Mouse (Mus musculus) CH12.LX (cell line): ENCODE results near the gene Igf1r. TPM values are rescaled to one million over a fixed set of nuclear protein-coding genes. Genes with fewer than 3 reads are reported as not detected.

Source experiments
- DNase-seq: peaks from one replicate; pipeline ENCODE4 v3.0.0-alpha.2; 2013; ENCODE audit errors: extremely low read depth
- H3K27ac ChIP-seq: 2 replicates; pipeline ENCODE4 v1.5.1; 2012; ENCODE audit warnings: low read depth, mild to moderate bottlenecking, control low read depth, moderate library complexity; ENCODE audit not compliant: insufficient read depth
- H3K27me3 ChIP-seq: replicated peaks from 2 replicates; pipeline ENCODE3; 2012; ENCODE audit warnings: inconsistent platforms
- H3K36me3 ChIP-seq, 2 experiments: replicated peaks in 1 of 2; 2 replicates each; pipeline versions ENCODE3 to v1.6.1; 2012; ENCODE audit warnings: inconsistent platforms in 1 of 2, low read length in 1 of 2, mild to moderate bottlenecking in 1 of 2, mixed read lengths in 1 of 2, moderate library complexity in 1 of 2; ENCODE audit not compliant: control insufficient read depth in 1 of 2, insufficient read depth in 1 of 2
- H3K4me1 ChIP-seq, 2 experiments: 2 replicates each; pipeline ENCODE4 v1.6.1; 2012; ENCODE audit warnings: inconsistent platforms in 1 of 2, moderate library complexity in 1 of 2; ENCODE audit not compliant: insufficient read depth in 2 of 2, control insufficient read depth in 1 of 2
- H3K4me2 ChIP-seq: 2 replicates; pipeline ENCODE4 v1.6.1; 2012; ENCODE audit warnings: low read depth, mild to moderate bottlenecking, control low read depth; ENCODE audit not compliant: poor library complexity, insufficient read depth, severe bottlenecking
- H3K4me3 ChIP-seq, 3 experiments: fragments of 150-350 bp in 1 of 3; sonication (generic) in 1 of 3; replicated peaks in 1 of 3; 2 replicates each; pipeline versions ENCODE3 to v1.5.1; 2011 to 2012; ENCODE audit warnings: low read depth in 2 of 3, low read length in 2 of 3, mild to moderate bottlenecking in 2 of 3, moderate library complexity in 2 of 3, control low read depth in 1 of 3, improper control_type of control experiment in 1 of 3, inconsistent platforms in 1 of 3, mixed read lengths in 1 of 3; ENCODE audit not compliant: poor library complexity in 1 of 3
- H3K79me2 ChIP-seq: replicated peaks from 2 replicates; pipeline ENCODE4 v1.6.1; 2012; ENCODE audit warnings: mild to moderate bottlenecking, moderate library complexity; ENCODE audit not compliant: control insufficient read depth, poor library complexity, insufficient read depth, severe bottlenecking; ENCODE audit errors: extremely low read depth
- H3K9ac ChIP-seq: 2 replicates; pipeline ENCODE4 v1.6.1; 2012; ENCODE audit warnings: low read depth, mild to moderate bottlenecking, control low read depth, moderate library complexity; ENCODE audit not compliant: insufficient read depth
- H3K9me3 ChIP-seq: replicated peaks from 2 replicates; pipeline ENCODE3; 2012; ENCODE audit warnings: low read length, inconsistent platforms, mixed read lengths
- CHD1 ChIP-seq: IDR thresholded peaks from 2 replicates; pipeline ENCODE4 v1.6.1; 2012; ENCODE audit warnings: low read depth, low read length, improper control_type of control experiment, inconsistent platforms
- ELF1 ChIP-seq: IDR thresholded peaks from 2 replicates; pipeline ENCODE4 v1.6.1; 2014; ENCODE audit warnings: low read depth, mild to moderate bottlenecking, inconsistent platforms, low read length, improper control_type of control experiment
- EP300 ChIP-seq: IDR thresholded peaks from 2 replicates; pipeline ENCODE4 v1.6.1; 2011; ENCODE audit warnings: low read length, improper control_type of control experiment
- ETS1 ChIP-seq: conservative IDR thresholded peaks from 2 replicates; pipeline ENCODE4 v1.6.1; 2012; ENCODE audit warnings: low read depth, mild to moderate bottlenecking, inconsistent platforms, low read length, improper control_type of control experiment, moderate library complexity
- GABPA ChIP-seq: IDR thresholded peaks from 2 replicates; pipeline ENCODE4 v1.6.1; 2012; ENCODE audit warnings: low read depth, low read length, improper control_type of control experiment, inconsistent platforms; ENCODE audit not compliant: insufficient replicate concordance
- HCFC1 ChIP-seq: IDR thresholded peaks from 2 replicates; pipeline ENCODE4 v1.6.1; 2012; ENCODE audit warnings: low read depth, mild to moderate bottlenecking, inconsistent platforms, low read length, improper control_type of control experiment
- IRF4 ChIP-seq: IDR thresholded peaks from 2 replicates; pipeline ENCODE4 v1.6.1; 2014; ENCODE audit warnings: low read depth, mild to moderate bottlenecking, inconsistent platforms, low read length, improper control_type of control experiment
- JUND ChIP-seq: conservative IDR thresholded peaks from 2 replicates; pipeline ENCODE4 v1.6.1; 2011; ENCODE audit warnings: low read depth, low read length, improper control_type of control experiment
- KAT2A ChIP-seq: IDR thresholded peaks from 2 replicates; pipeline ENCODE4 v1.6.1; 2012; ENCODE audit warnings: low read length, improper control_type of control experiment, inconsistent platforms; ENCODE audit not compliant: insufficient replicate concordance
- MAFK ChIP-seq: IDR thresholded peaks from 2 replicates; pipeline ENCODE4 v1.6.1; 2011; ENCODE audit warnings: low read length, improper control_type of control experiment; ENCODE audit not compliant: insufficient replicate concordance
- MAX ChIP-seq: IDR thresholded peaks from 2 replicates; pipeline ENCODE4 v1.6.1; 2011; ENCODE audit warnings: low read length, improper control_type of control experiment
- MAZ ChIP-seq: IDR thresholded peaks from 2 replicates; pipeline ENCODE4 v1.6.1; 2012; ENCODE audit warnings: low read depth, mild to moderate bottlenecking, inconsistent platforms, low read length, improper control_type of control experiment, moderate library complexity
- MXI1 ChIP-seq: IDR thresholded peaks from 2 replicates; pipeline ENCODE4 v1.6.1; 2011; ENCODE audit warnings: mild to moderate bottlenecking, low read depth, low read length, improper control_type of control experiment
- MYC ChIP-seq: IDR thresholded peaks from 2 replicates; pipeline ENCODE4 v1.6.1; 2011; ENCODE audit warnings: low read depth, mild to moderate bottlenecking, improper control_type of control experiment, low read length
- NELFE ChIP-seq: IDR thresholded peaks from 2 replicates; pipeline ENCODE4 v1.6.1; 2011; ENCODE audit warnings: low read depth, low read length, improper control_type of control experiment
- NRF1 ChIP-seq: IDR thresholded peaks from 2 replicates; pipeline ENCODE4 v1.6.1; 2014; ENCODE audit warnings: low read depth, mild to moderate bottlenecking, inconsistent platforms, low read length, improper control_type of control experiment, moderate library complexity
- PAX5 ChIP-seq: IDR thresholded peaks from 2 replicates; pipeline ENCODE4 v1.6.1; 2012; ENCODE audit warnings: low read length, inconsistent platforms, mixed read lengths
- RAD21 ChIP-seq: IDR thresholded peaks from 2 replicates; pipeline ENCODE4 v1.6.1; 2011; ENCODE audit warnings: low read depth, mild to moderate bottlenecking, low read length, improper control_type of control experiment, moderate library complexity
- SIN3A ChIP-seq: IDR thresholded peaks from 2 replicates; pipeline ENCODE4 v1.6.1; 2012; ENCODE audit warnings: low read length, improper control_type of control experiment, inconsistent platforms
- TBP ChIP-seq: conservative IDR thresholded peaks from 2 replicates; pipeline ENCODE4 v1.6.1; 2011; ENCODE audit warnings: low read depth, low read length, improper control_type of control experiment
- UBTF ChIP-seq: IDR thresholded peaks from 2 replicates; pipeline ENCODE4 v1.6.1; 2012; ENCODE audit warnings: low read depth, mild to moderate bottlenecking, inconsistent platforms, low read length, improper control_type of control experiment, moderate library complexity
- ZC3H11A ChIP-seq: IDR thresholded peaks from 2 replicates; pipeline ENCODE4 v1.6.1; 2012; ENCODE audit warnings: low read depth, mild to moderate bottlenecking, inconsistent platforms, low read length, improper control_type of control experiment
- ZKSCAN1 ChIP-seq: IDR thresholded peaks from 2 replicates; pipeline ENCODE4 v1.6.1; 2012; ENCODE audit warnings: low read depth, inconsistent platforms, low read length, improper control_type of control experiment, borderline replicate concordance
- ZNF384 ChIP-seq: IDR thresholded peaks from 2 replicates; pipeline ENCODE4 v1.6.1; 2012; ENCODE audit warnings: low read depth, low read length, improper control_type of control experiment, inconsistent platforms
- dilution Hi-C: fragments of 300-500 bp; cut with MboI; formaldehyde crosslinking; loops from 2 replicates; pipeline ENCODE4 v1.14.3; 2020; ENCODE audit warnings: low sequenced_read_pairs; ENCODE audit not compliant: extremely low pct_unique_long_range_greater_than_20kb, extremely low pct_ligation_motif_present
- in situ Hi-C: fragments of 300-500 bp; cut with MboI; formaldehyde crosslinking; loops from 3 replicates; pipeline ENCODE4 v1.14.3; 2019; ENCODE audit warnings: low sequenced_read_pairs, low pct_ligation_motif_present, low pct_unique_long_range_greater_than_20kb, mixed read lengths
- polyA plus RNA-seq: library from polyadenylated mRNA; unstranded; fragments of >175 nt; gene quantifications from 2 replicates; pipeline ENCODE4 v1.2.1, GENCODE M21; 2012; ENCODE audit warnings: low read depth; ENCODE audit not compliant: insufficient read length
- total RNA-seq, 2 experiments: library from RNA; depleted of rRNA; stranded (reverse); fragments of 300-350 nt in 1 of 2; fragments of >200 nt in 1 of 2; gene quantifications; 2 replicates each; pipeline ENCODE4 v1.2.3; 2012 to 2014

The Igf1r gene
- total and polyA plus RNA-seq, 3 experiments: 0.19 to 1.6 (median 0.29) TPM

GRCm38 (mm10) chr7:68227021-68227420, 274.4 kb downstream of the Igf1r start:
- H3K9me3 ChIP-seq: no peaks in the 10 kb centered on the region
- TF ChIP-seq JUND (no peak), CHD1 (no peak), TBP (no peak), RAD21 (no peak), PAX5 (no peak), NRF1 (no peak), MAZ (no peak), NELFE (no peak)
- no peak overlapping the region for H3K4me2 ChIP-seq
- DNase-seq: no peak
- no peak overlapping the region for H3K27ac ChIP-seq
- in situ Hi-C loops: no loop called here
- no peak overlapping the region for H3K4me3 ChIP-seq
- H3K36me3 ChIP-seq: no peaks in the 10 kb centered on the region
- H3K4me1 ChIP-seq: peaks cover 5 to 35% of the 10 kb centered on the region in 2 experiments; a peak in 3 of 4 replicates
- H3K79me2 ChIP-seq: no peaks in the 10 kb centered on the region
- H3K9ac ChIP-seq: no peak overlapping the region
- H3K27me3 ChIP-seq: no peaks in the 10 kb centered on the region
- dilution Hi-C loops: no loop called here

DNA sequence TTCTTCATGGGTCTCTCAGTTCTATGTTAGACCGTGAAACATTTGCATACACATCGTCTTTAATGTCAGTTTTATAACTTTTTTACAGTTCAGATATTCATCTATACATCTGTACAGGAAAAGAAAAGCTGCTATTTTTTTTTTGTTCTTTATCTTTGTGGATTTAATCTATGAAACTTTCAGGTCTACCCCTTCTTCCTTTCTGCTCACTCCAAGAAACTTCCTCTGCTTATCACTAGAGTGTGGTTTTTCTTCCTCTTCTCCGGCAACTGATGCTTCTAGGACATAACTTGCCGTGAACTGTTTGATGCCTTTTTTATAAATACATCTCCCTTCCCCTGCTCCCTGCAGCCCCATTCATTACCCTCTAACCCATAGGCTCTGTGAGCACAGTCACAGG, 275.0 kb downstream of the Igf1r start:
- H3K79me2 ChIP-seq: no peaks in the 10 kb centered on the region
- no peak overlapping the region for H3K9ac ChIP-seq
- in situ Hi-C loops (no loop called here), dilution Hi-C loops (no loop called here)
- no peak for TF ChIP-seq MYC
- TF ChIP-seq ETS1: no peak
- no peak for TF ChIP-seq MXI1
- no peaks in the 10 kb centered on the region for H3K36me3 ChIP-seq
- no peaks in the 10 kb centered on the region for H3K27me3 ChIP-seq
- H3K4me1 ChIP-seq: peaks cover 5 to 34% of the 10 kb centered on the region in 2 experiments; a peak in 3 of 4 replicates
- DNase-seq: no peak
- H3K9me3 ChIP-seq: no peaks in the 10 kb centered on the region
- no peak overlapping the region for H3K4me3 ChIP-seq
- no peak overlapping the region for H3K27ac ChIP-seq
- no peak overlapping the region for H3K4me2 ChIP-seq

- no peaks in the 10 kb centered on the region for H3K27me3 ChIP-seq
- no peaks in the 10 kb centered on the region for H3K79me2 ChIP-seq
- H3K36me3 ChIP-seq: no peaks in the 10 kb centered on the region
- in situ Hi-C loops: no loop called here
- dilution Hi-C loops: no loop called here
- no peak for TF ChIP-seq EP300
- no peak for TF ChIP-seq ZC3H11A
- TF ChIP-seq MXI1: no peak
- no peak for TF ChIP-seq HCFC1
- no peak for TF ChIP-seq ZKSCAN1
- TF ChIP-seq NELFE: no peak
- TF ChIP-seq JUND: no peak
- no peak for TF ChIP-seq MAX
- TF ChIP-seq GABPA: no peak
- TF ChIP-seq ZNF384: no peak
- no peak for TF ChIP-seq IRF4
- no peak for TF ChIP-seq UBTF
- no peak for TF ChIP-seq MAFK
- TF ChIP-seq ELF1: no peak
- TF ChIP-seq KAT2A: no peak
- TF ChIP-seq TBP: no peak
- TF ChIP-seq RAD21: no peak
- no peak for TF ChIP-seq SIN3A
- no peaks in the 10 kb centered on the region for H3K9me3 ChIP-seq
- no peak overlapping the region for H3K9ac ChIP-seq
- H3K27ac ChIP-seq: no peak overlapping the region
- H3K4me1 ChIP-seq: peaks cover 5 to 26% of the 10 kb centered on the region in 2 experiments; a peak in 3 of 4 replicates
- H3K4me2 ChIP-seq: no peak overlapping the region
- no peak overlapping the region for H3K4me3 ChIP-seq
- no peak for DNase-seq
Observed at GRCm38 (mm10) chr7:68228491-68228890, 275.9 kb downstream of the Igf1r start.
